Mouse (Mus musculus) neural tube, embryonic 14.5 days (tissue): ENCODE data around the gene Dnmt3a. TPM values are rescaled to one million over a fixed set of nuclear protein-coding genes. Genes with fewer than 3 reads are reported as not detected.

Experiments used
- ATAC-seq: fragments of 200-750 bp; cut with Nextera tagmentation; 2 replicates; pipeline ENCODE4 v1.8.0; 2017; ENCODE audit warnings: low read depth, mild to moderate bottlenecking, moderate TSS enrichment, moderate library complexity
- H3K27ac ChIP-seq: fragments of 300-500 bp; sonication (generic); 2 replicates; pipeline ENCODE4 v1.5.1; 2014; ENCODE audit warnings: low read depth, mild to moderate bottlenecking, control low read depth, low read length, moderate library complexity, mixed read lengths
- H3K27me3 ChIP-seq: fragments of 300-500 bp; sonication (generic); 2 replicates; pipeline ENCODE4 v1.6.1; 2014; ENCODE audit warnings: low read length; ENCODE audit not compliant: control insufficient read depth, insufficient read depth
- H3K36me3 ChIP-seq: fragments of 300-500 bp; sonication (generic); 2 replicates; pipeline ENCODE4 v1.6.1; 2014; ENCODE audit warnings: low read length, mixed read lengths; ENCODE audit not compliant: control insufficient read depth, insufficient read depth
- H3K4me1 ChIP-seq: fragments of 300-500 bp; sonication (generic); 2 replicates; pipeline ENCODE4 v1.6.1; 2014; ENCODE audit warnings: low read length; ENCODE audit not compliant: control insufficient read depth, insufficient read depth
- H3K4me2 ChIP-seq: fragments of 300-500 bp; sonication (generic); 2 replicates; pipeline ENCODE4 v1.6.1; 2014; ENCODE audit warnings: mild to moderate bottlenecking, low read depth, low read length, control low read depth
- H3K4me3 ChIP-seq: fragments of 300-500 bp; sonication (generic); 2 replicates; pipeline ENCODE4 v1.5.1; 2014; ENCODE audit warnings: low read depth, low read length, control low read depth, mixed read lengths
- H3K9ac ChIP-seq: fragments of 300-500 bp; sonication (generic); replicated peaks from 2 replicates; pipeline ENCODE4 v1.6.1; 2014; ENCODE audit warnings: low read depth, mild to moderate bottlenecking, control low read depth, low read length, mixed read lengths
- H3K9me3 ChIP-seq: fragments of 300-500 bp; sonication (generic); 2 replicates; pipeline ENCODE4 v1.6.1; 2016; ENCODE audit warnings: low read length; ENCODE audit not compliant: control insufficient read depth
- WGBS: fragments of 180-500 bp; shearing (Covaris S2); extraction: QIAGEN DNeasy Blood & Tissue Kit; methylation state at CpG from one replicate; pipeline ENCODE4 v1.1.7; 2014; 5-methylcytosine and 5-hydroxymethylcytosine counted together
- polyA plus RNA-seq: library from polyadenylated mRNA; unstranded; fragments of >200 nt; fragmentation: Nextera tagmentation; extraction: Ambion mirVana; gene quantifications from 2 replicates; pipeline ENCODE4 v1.2.1, GENCODE M21; 2014

The Dnmt3a gene
- polyA plus RNA-seq, 1 experiment from 2014 or later: 53.4 TPM

- H3K9ac ChIP-seq: no peak overlapping the region
- no peak overlapping the region for H3K4me2 ChIP-seq
- no peak for ATAC-seq
- no peaks in the 10 kb centered on the region for H3K9me3 ChIP-seq
- WGBS: 17% methylated on average over 4 of the region's 4 CpGs
- no peak overlapping the region for H3K4me3 ChIP-seq
- H3K27ac ChIP-seq: no peak overlapping the region
- H3K4me1 ChIP-seq: no peaks in the 10 kb centered on the region
- no peaks in the 10 kb centered on the region for H3K27me3 ChIP-seq
- no peaks in the 10 kb centered on the region for H3K36me3 ChIP-seq
Observed at GRCm38 (mm10) chr12:3944454-3945073, 138.8 kb downstream of the Dnmt3a start.

- WGBS: 60% methylated on average over 6 of the region's 6 CpGs
- H3K4me2 ChIP-seq: no peak overlapping the region
- no peaks in the 10 kb centered on the region for H3K9me3 ChIP-seq
- H3K36me3 ChIP-seq: no peaks in the 10 kb centered on the region
- no peak for ATAC-seq
- no peak overlapping the region for H3K4me3 ChIP-seq
- no peak overlapping the region for H3K27ac ChIP-seq
- no peak overlapping the region for H3K9ac ChIP-seq
- no peaks in the 10 kb centered on the region for H3K27me3 ChIP-seq
- H3K4me1 ChIP-seq: no peaks in the 10 kb centered on the region
Observed at GRCm38 (mm10) chr12:3947503-3947902, 141.7 kb downstream of the Dnmt3a start.

GRCm38 (mm10) chr12:3954651-3955050 lies 148.8 kb downstream of the Dnmt3a start, which contains the start of gene Pomc:
Pomc (plus strand) TSS chr12:3954951.
- Histone ChIP-seq H3K27ac (no peak within 1 kb of the TSS), H3K36me3 (no peaks in the 10 kb centered on the region), H3K4me3 (no peak within 1 kb of the TSS), H3K9me3 (no peaks in the 10 kb centered on the region), H3K4me2 (no peak within 1 kb of the TSS), H3K27me3 (peaks cover 4% of the 10 kb centered on the region; the same call in 1 of the 2 replicates), H3K9ac (no peak within 1 kb of the TSS), H3K4me1 (no peaks in the 10 kb centered on the region)
- WGBS: 22% methylated on average over 22 of the region's 22 CpGs
- ATAC-seq: no peak

- Histone ChIP-seq H3K4me1 (peaks cover 1% of the 10 kb centered on the region; the same call in 1 of the 2 replicates), H3K27ac (no peak overlapping the region), H3K27me3 (peaks cover 4% of the 10 kb centered on the region; the same call in 1 of the 2 replicates), H3K4me2 (no peak overlapping the region), H3K4me3 (no peak overlapping the region), H3K36me3 (no peaks in the 10 kb centered on the region), H3K9me3 (no peaks in the 10 kb centered on the region), H3K9ac (no peak overlapping the region)
- ATAC-seq: no peak
- 31% methylated on average over 10 of the region's 10 CpGs for WGBS
Observed at GRCm38 (mm10) chr12:3955371-3955770, 149.6 kb downstream of the Dnmt3a start.

- H3K4me3 ChIP-seq: no peak overlapping the region
- H3K9ac ChIP-seq: no peak overlapping the region
- H3K4me1 ChIP-seq: peaks cover 6% of the 10 kb centered on the region; the same call in 1 of the 2 replicates
- no peaks in the 10 kb centered on the region for H3K9me3 ChIP-seq
- H3K36me3 ChIP-seq: no peaks in the 10 kb centered on the region
- H3K27me3 ChIP-seq: peaks cover 4% of the 10 kb centered on the region; the same call in 1 of the 2 replicates
- 20% methylated on average over 3 of the region's 3 CpGs for WGBS
- ATAC-seq: no peak
- H3K4me2 ChIP-seq: no peak overlapping the region
- H3K27ac ChIP-seq: no peak overlapping the region
Observed at GRCm38 (mm10) chr12:3956351-3956750, 150.5 kb downstream of the Dnmt3a start.

- peaks cover 6% of the 10 kb centered on the region; the same call in 1 of the 2 replicates for H3K4me1 ChIP-seq
- H3K27ac ChIP-seq: peak overlapping the region; percentile 97
- H3K9me3 ChIP-seq: no peaks in the 10 kb centered on the region
- H3K4me3 ChIP-seq: peak overlapping the region; percentile 48
- peak; percentile 98 for ATAC-seq
- peak overlapping the region; percentile 70 for H3K4me2 ChIP-seq
- 2% methylated on average over 53 of the region's 53 CpGs for WGBS
- peak overlapping the region; percentile 78 for H3K9ac ChIP-seq
- H3K27me3 ChIP-seq: no peaks in the 10 kb centered on the region
- 0 out of 2 replicates have a peak, but pooled peaks cover 3% of the 10 kb centered on the region for H3K36me3 ChIP-seq
Observed at GRCm38 (mm10) chr12:3959791-3960543, 154.2 kb downstream of the Dnmt3a start.

GRCm38 (mm10) chr12:3960553-3960952 lies 154.7 kb downstream of the Dnmt3a start:
- H3K4me2 ChIP-seq: peak overlapping the region; percentile 70
- H3K36me3 ChIP-seq: peaks cover 7% of the 10 kb centered on the region; the same call in 1 of the 2 replicates
- peak overlapping the region; percentile 97 for H3K27ac ChIP-seq
- H3K4me3 ChIP-seq: peak overlapping the region; percentile 48
- WGBS: 57% methylated on average over 4 of the region's 4 CpGs
- no peaks in the 10 kb centered on the region for H3K9me3 ChIP-seq
- H3K27me3 ChIP-seq: no peaks in the 10 kb centered on the region
- H3K9ac ChIP-seq: peak overlapping the region; percentile 78
- ATAC-seq: no peak
- H3K4me1 ChIP-seq: peaks cover 6% of the 10 kb centered on the region; the same call in 1 of the 2 replicates
